In genomic region chrX:168717969-168718368, GRCm38 (mm10) we compare ENCODE assay signal across 8 mouse cellular contexts. TPM values are rescaled to one million over a fixed set of nuclear protein-coding genes. Genes with fewer than 3 reads are reported as not detected.
DNase-seq lines count a peak whose midpoint lies in the region; ATAC-seq and TF ChIP-seq lines count a peak whose summit lies in the region.

No protein-coding gene starts in this region.

- H3K4me3 ChIP-seq in heart, adult 2 months = no peak overlapping the region
- no peak overlapping the region for H3K4me3 ChIP-seq in heart, embryonic 11.5 days (ENCODE audit: low read depth, low read length)
- H3K4me3 ChIP-seq in lung, embryonic 14.5 days (ENCODE audit: low read depth, low read length) = no peak overlapping the region
- H3K4me3 ChIP-seq in lung, adult 2 months (replicated peaks; ENCODE audit: extremely low read depth, low read depth, low read length) = no peak overlapping the region
- H3K4me3 ChIP-seq in forebrain, embryonic 13.5 days = no peak overlapping the region

- no peaks in the 10 kb centered on the region for H3K4me1 ChIP-seq in heart, adult 2 months (ENCODE audit: control insufficient read depth, insufficient read depth, low read length)
- H3K4me1 ChIP-seq in heart, embryonic 11.5 days (ENCODE audit: control insufficient read depth, insufficient read depth, low read length) = no peaks in the 10 kb centered on the region
- no peaks in the 10 kb centered on the region for H3K4me1 ChIP-seq in lung, embryonic 14.5 days (ENCODE audit: insufficient read depth)
- H3K4me1 ChIP-seq in lung, adult 2 months (ENCODE audit: control insufficient read depth, insufficient read depth, low read length) = no peaks in the 10 kb centered on the region
- no peaks in the 10 kb centered on the region for H3K4me1 ChIP-seq in forebrain, embryonic 13.5 days

- H3K9me3 ChIP-seq in heart, embryonic 11.5 days (replicated peaks; ENCODE audit: control insufficient read depth, low read length) = no peaks in the 10 kb centered on the region
- no peaks in the 10 kb centered on the region for H3K9me3 ChIP-seq in lung, embryonic 14.5 days (ENCODE audit: low read depth, low read length)
- no peaks in the 10 kb centered on the region for H3K9me3 ChIP-seq in forebrain, embryonic 13.5 days (replicated peaks)

- intact Hi-C loops in heart, adult 2 months (cut with DNase I) = loop anchor here (5.0 to 10.0 kb wide), 3 partner anchors 219 to 587 kb away; no protein-coding TSS in a partner anchor

- H3K27ac ChIP-seq in heart, adult 2 months = no peak overlapping the region
- H3K27ac ChIP-seq in heart, embryonic 11.5 days (ENCODE audit: low read depth, low read length) = no peak overlapping the region
- H3K27ac ChIP-seq in lung, embryonic 14.5 days (ENCODE audit: low read depth) = no peak overlapping the region
- H3K27ac ChIP-seq in forebrain, embryonic 13.5 days = no peak overlapping the region

- no peaks in the 10 kb centered on the region for H3K79me2 ChIP-seq in heart, adult 2 months (replicated peaks; ENCODE audit: control insufficient read depth, insufficient read depth, low read length)

- no peak for DNase-seq in heart, adult 2 months
- peak; percentile 67 for DNase-seq in lung, embryonic 14.5 days
- DNase-seq in lung, adult 2 months = no peak
- DNase-seq in NIH3T3 (ENCODE audit: low read depth) = peak; percentile 47
- no peak for DNase-seq in urinary bladder, adult 18-20 months (ENCODE audit: low spot score in 2 of 2)

- H3K9ac ChIP-seq in heart, adult 2 months (ENCODE audit: low read depth, low read length) = no peak overlapping the region
- H3K9ac ChIP-seq in heart, embryonic 11.5 days (ENCODE audit: low read depth, low read length) = no peak overlapping the region
- H3K9ac ChIP-seq in lung, embryonic 14.5 days = no peak overlapping the region
- H3K9ac ChIP-seq in forebrain, embryonic 13.5 days = no peak overlapping the region

- peak; percentile 73 for TF ChIP-seq CTCF in heart, adult 2 months (IDR thresholded peaks at IDR 0.05)
- TF ChIP-seq CTCF in lung, embryonic 14.5 days (IDR thresholded peaks at IDR 0.05; ENCODE audit: low read depth) = peak; percentile 51
- no peak for TF ChIP-seq CTCF in lung, adult 2 months (IDR thresholded peaks at IDR 0.05; ENCODE audit: insufficient read depth, low read length)

- TF ChIP-seq POLR2A in heart, adult 2 months (IDR thresholded peaks at IDR 0.05; ENCODE audit: insufficient read depth, low read depth, low read length) = no peak
- TF ChIP-seq POLR2A in lung, adult 2 months (IDR thresholded peaks at IDR 0.05; ENCODE audit: borderline replicate concordance, extremely low read depth, low read depth, low read length) = no peak

- no peaks in the 10 kb centered on the region for H3K36me3 ChIP-seq in heart, adult 2 months (ENCODE audit: control insufficient read depth, insufficient read depth, low read length)
- no peaks in the 10 kb centered on the region for H3K36me3 ChIP-seq in heart, embryonic 11.5 days (ENCODE audit: control insufficient read depth, insufficient read depth, low read length)
- H3K36me3 ChIP-seq in lung, embryonic 14.5 days (ENCODE audit: insufficient read depth) = no peaks in the 10 kb centered on the region
- H3K36me3 ChIP-seq in forebrain, embryonic 13.5 days (ENCODE audit: poor library complexity, severe bottlenecking) = no peaks in the 10 kb centered on the region

- ATAC-seq in heart, embryonic 11.5 days (replicated peaks; ENCODE audit: insufficient number of reproducible peaks, low FRiP score, low TSS enrichment) = no peak
- no peak for ATAC-seq in lung, embryonic 14.5 days (ENCODE audit: insufficient read depth)
- peak; percentile 60 for ATAC-seq in megakaryocyte progenitor cell, adult 5-6 weeks (replicated peaks; ENCODE audit: poor library complexity)
- ATAC-seq in forebrain, embryonic 13.5 days = no peak

- H3K27me3 ChIP-seq in heart, adult 2 months (ENCODE audit: control insufficient read depth, insufficient read depth, low read length) = no peaks in the 10 kb centered on the region
- H3K27me3 ChIP-seq in heart, embryonic 11.5 days (ENCODE audit: control insufficient read depth, insufficient read depth, low read length) = no peaks in the 10 kb centered on the region
- H3K27me3 ChIP-seq in lung, embryonic 14.5 days (ENCODE audit: insufficient read depth, low read length) = no peaks in the 10 kb centered on the region
- H3K27me3 ChIP-seq in forebrain, embryonic 13.5 days = no peaks in the 10 kb centered on the region

- WGBS in heart, adult 2 months = 49% methylated on average over 2 of the region's 2 CpGs
- 57% methylated on average over 2 of the region's 2 CpGs for WGBS in heart, embryonic 11.5 days (ENCODE audit: insufficient replicate concordance)
- 63% methylated on average over 2 of the region's 2 CpGs for WGBS in lung, embryonic 14.5 days
- WGBS in lung, adult 2 months = 57% methylated on average over 2 of the region's 2 CpGs
- 68% methylated on average over 2 of the region's 2 CpGs for whole genome bisulfite sequencing in forebrain, embryonic 13.5 days

- no peak overlapping the region for H3K4me2 ChIP-seq in heart, embryonic 11.5 days
- no peak overlapping the region for H3K4me2 ChIP-seq in lung, embryonic 14.5 days
- H3K4me2 ChIP-seq in forebrain, embryonic 13.5 days = no peak overlapping the region

- TF ChIP-seq EP300 in heart, adult 2 months (IDR thresholded peaks at IDR 0.05; ENCODE audit: insufficient read depth, low read depth, low read length) = no peak

RNA-seq across cellular contexts. Expression of gene Msl3, which starts 44.3 kb away (rescaled TPM):
- 10 to 100 TPM; 43.2 to 56.0 TPM for total RNA-seq in heart, adult 2 months (2021)
- polyA plus RNA-seq in heart, adult 2 months (2012; rRNA removed) = 23.0 and 38.6 TPM in 2 replicates
- polyA plus RNA-seq in heart, embryonic 11.5 days (2014; fragmentation: Nextera tagmentation; extraction: Ambion mirVana) = 33.8 and 36.1 TPM in 2 replicates
- 43.2 and 49.3 TPM in 2 replicates for polyA plus RNA-seq in lung, embryonic 14.5 days (2014; fragmentation: Nextera tagmentation; extraction: Ambion mirVana)
- polyA plus RNA-seq in lung, adult 2 months (2012; rRNA removed) = 10.4 and 13.3 TPM in 2 replicates
- total RNA-seq in megakaryocyte progenitor cell, adult 5-6 weeks (2015) = 80.0 and 81.5 TPM in 2 replicates
- 99.9 and 104 TPM in 2 replicates for total RNA-seq in megakaryocyte progenitor cell, adult 5-6 weeks (2017)
- polyA plus RNA-seq in forebrain, embryonic 13.5 days (2015; fragmentation: Nextera tagmentation; extraction: Ambion mirVana) = 23.8 and 25.4 TPM in 2 replicates

Comparison
In these comparisons a context has a peak if more than half of its experiments do, and no peak if none do; other contexts are left out.
1. DNase-seq: peak in lung, embryonic 14.5 days (single experiment) and NIH3T3 (single experiment); none in heart, adult 2 months (0 of 2), lung, adult 2 months (single experiment) and urinary bladder, adult 18-20 months (0 of 2).